Mouse (Mus musculus) liver, adult 2 months (tissue): ENCODE measurements around the gene Hoxd12. TPM values are rescaled to one million over a fixed set of nuclear protein-coding genes. Genes with fewer than 3 reads are reported as not detected.

ENCODE experiments used
- DNase-seq: peaks from one replicate; pipeline ENCODE4 v3.0.0-alpha.2; 2011; ENCODE audit warnings: low read depth, low spot score; ENCODE audit errors: extremely low read depth
- H3K27ac ChIP-seq: fragments of 200-500 bp; replicated peaks from 2 replicates; pipeline ENCODE4 v1.5.1; 2012; ENCODE audit warnings: low read depth, mild to moderate bottlenecking, control low read depth, inconsistent platforms, low read length; ENCODE audit not compliant: insufficient read depth
- H3K27me3 ChIP-seq: fragments of 200-500 bp; 2 replicates; pipeline ENCODE4 v1.6.1; 2012; ENCODE audit warnings: mild to moderate bottlenecking, moderate library complexity, low read length, inconsistent platforms; ENCODE audit not compliant: control insufficient read depth, insufficient read depth
- H3K36me3 ChIP-seq: fragments of 200-500 bp; 2 replicates; pipeline ENCODE4 v1.6.1; 2012; ENCODE audit warnings: low read length, inconsistent platforms; ENCODE audit not compliant: control insufficient read depth, insufficient read depth
- H3K4me1 ChIP-seq: fragments of 200-500 bp; 2 replicates; pipeline ENCODE4 v1.6.1; 2011; ENCODE audit warnings: low read length; ENCODE audit not compliant: control insufficient read depth, insufficient read depth
- H3K4me3 ChIP-seq: fragments of 200-500 bp; 2 replicates; pipeline ENCODE4 v1.5.1; 2011; ENCODE audit warnings: low read depth, mild to moderate bottlenecking, control low read depth, low read length, moderate library complexity; ENCODE audit not compliant: insufficient read depth
- H3K79me2 ChIP-seq: fragments of 200-500 bp; 2 replicates; pipeline ENCODE4 v1.6.1; 2012; ENCODE audit warnings: inconsistent platforms, mild to moderate bottlenecking, low read length, moderate library complexity; ENCODE audit not compliant: control insufficient read depth, insufficient read depth
- H3K9ac ChIP-seq: fragments of 200-500 bp; 2 replicates; pipeline ENCODE4 v1.6.1; 2012; ENCODE audit warnings: low read depth, mild to moderate bottlenecking, control low read depth, inconsistent platforms, low read length
- CTCF ChIP-seq: fragments of 200-500 bp; IDR thresholded peaks from 2 replicates; pipeline ENCODE4 v1.5.1; 2011; ENCODE audit warnings: low read depth, low read length, control low read depth
- POLR2A ChIP-seq: fragments of 200-500 bp; IDR thresholded peaks from 2 replicates; pipeline ENCODE4 v1.6.1; 2011; ENCODE audit warnings: low read length, control low read depth; ENCODE audit not compliant: insufficient read depth; ENCODE audit errors: extremely low read depth
- WGBS: fragments of 180-500 bp; shearing (Covaris S2); methylation state at CpG from one replicate; pipeline ENCODE4 v1.1.7; 2018; 5-methylcytosine and 5-hydroxymethylcytosine counted together
- polyA plus RNA-seq: library from polyadenylated mRNA; depleted of rRNA; stranded (reverse); fragments of >200 nt; gene quantifications from 2 replicates; pipeline ENCODE4 v1.2.3, GENCODE M21; 2012
- total RNA-seq: library from RNA; depleted of rRNA; stranded (reverse); fragments of >200 nt; gene quantifications from 2 replicates; pipeline ENCODE4 v1.2.3, GENCODE M21; 2014

Hoxd12 gene
- total and polyA plus RNA-seq, 2 experiments = not detected

DNA sequence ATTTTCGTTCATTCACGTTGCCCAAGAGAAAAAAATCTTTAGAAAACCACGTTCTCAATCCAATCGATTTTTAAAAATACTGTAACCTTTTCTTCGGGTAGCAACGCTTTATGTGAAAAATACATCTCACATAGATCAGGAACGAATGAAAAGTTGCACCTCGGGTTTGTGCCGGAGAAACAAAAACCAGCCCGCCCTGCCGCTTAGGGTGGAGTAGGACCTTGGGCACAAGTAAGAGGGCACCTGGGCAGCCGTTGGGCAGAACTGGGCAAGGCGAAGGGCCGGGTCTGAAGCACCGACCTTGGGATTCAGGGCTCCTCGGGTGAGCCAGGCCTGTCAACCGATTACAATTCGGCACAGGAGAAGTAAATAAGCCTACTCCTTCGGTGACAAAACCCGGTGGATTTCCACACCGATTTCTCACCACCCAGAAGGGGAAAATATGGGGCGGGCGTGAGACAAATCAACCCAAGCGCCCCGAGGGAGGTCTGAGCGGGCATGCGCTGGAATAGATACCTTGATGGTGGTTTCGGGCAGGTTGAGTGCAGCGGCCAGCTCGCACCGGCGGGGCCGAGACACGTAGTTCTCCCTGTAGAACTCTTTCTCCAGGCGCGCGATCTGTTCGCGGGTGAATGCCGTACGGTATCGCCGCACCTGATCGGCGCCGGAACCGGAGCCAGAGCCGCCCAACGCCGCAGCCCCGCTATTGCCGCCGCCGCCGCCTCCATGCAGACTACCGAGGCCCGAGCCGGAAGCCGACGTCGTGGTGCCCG, 17.4 kb upstream of the Hoxd12 start:
- Histone ChIP-seq H3K36me3 (no peaks in the 10 kb centered on the region), H3K9ac (no peak overlapping the region), H3K27me3 (peaks cover 41% of the 10 kb centered on the region), H3K4me3 (no peak overlapping the region), H3K27ac (no peak overlapping the region), H3K4me1 (no peaks in the 10 kb centered on the region), H3K79me2 (no peaks in the 10 kb centered on the region)
- DNase-seq = no peak
- TF ChIP-seq CTCF (no peak), POLR2A (no peak)
- 4% methylated on average over 62 of the region's 62 CpGs for WGBS

DNA sequence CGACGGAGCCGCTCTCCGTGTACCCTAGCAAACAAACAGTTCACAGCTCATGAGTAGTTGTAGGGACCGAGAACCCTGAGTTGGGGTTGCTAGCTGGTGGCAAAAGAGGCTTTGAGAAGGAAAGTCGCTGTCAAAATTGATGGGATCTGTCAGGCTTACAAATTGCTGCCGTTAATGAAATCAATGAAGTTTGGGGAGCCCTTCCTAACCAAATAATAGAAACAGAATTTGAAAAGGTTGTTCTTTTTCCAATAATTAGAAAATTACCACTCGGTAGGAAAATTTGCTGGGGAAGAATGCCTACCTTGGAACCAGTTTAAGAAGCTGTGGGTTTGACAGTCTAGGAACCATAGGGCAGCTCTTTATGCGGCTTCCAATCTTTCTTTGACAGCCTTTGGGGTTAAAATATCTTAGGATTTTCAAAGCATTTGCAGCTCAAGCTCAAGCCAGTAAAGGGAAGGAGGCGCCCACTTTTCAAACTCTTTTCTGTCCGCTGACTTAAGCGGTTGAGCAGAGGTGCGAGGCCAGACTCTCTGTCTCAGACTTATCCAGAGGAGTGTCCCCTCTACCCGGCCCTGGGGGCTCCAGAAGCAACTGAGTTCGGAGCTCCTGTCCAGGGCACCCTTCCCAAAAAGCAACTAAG, 16.7 kb upstream of the Hoxd12 start:
- Histone ChIP-seq H3K79me2 (no peaks in the 10 kb centered on the region), H3K27me3 (peaks cover 41% of the 10 kb centered on the region), H3K9ac (no peak overlapping the region), H3K4me3 (no peak overlapping the region), H3K4me1 (no peaks in the 10 kb centered on the region), H3K27ac (no peak overlapping the region), H3K36me3 (no peaks in the 10 kb centered on the region)
- 5% methylated on average over 15 of the region's 15 CpGs for WGBS
- no peak for TF ChIP-seq CTCF
- no peak for TF ChIP-seq POLR2A
- no peak for DNase-seq

DNA sequence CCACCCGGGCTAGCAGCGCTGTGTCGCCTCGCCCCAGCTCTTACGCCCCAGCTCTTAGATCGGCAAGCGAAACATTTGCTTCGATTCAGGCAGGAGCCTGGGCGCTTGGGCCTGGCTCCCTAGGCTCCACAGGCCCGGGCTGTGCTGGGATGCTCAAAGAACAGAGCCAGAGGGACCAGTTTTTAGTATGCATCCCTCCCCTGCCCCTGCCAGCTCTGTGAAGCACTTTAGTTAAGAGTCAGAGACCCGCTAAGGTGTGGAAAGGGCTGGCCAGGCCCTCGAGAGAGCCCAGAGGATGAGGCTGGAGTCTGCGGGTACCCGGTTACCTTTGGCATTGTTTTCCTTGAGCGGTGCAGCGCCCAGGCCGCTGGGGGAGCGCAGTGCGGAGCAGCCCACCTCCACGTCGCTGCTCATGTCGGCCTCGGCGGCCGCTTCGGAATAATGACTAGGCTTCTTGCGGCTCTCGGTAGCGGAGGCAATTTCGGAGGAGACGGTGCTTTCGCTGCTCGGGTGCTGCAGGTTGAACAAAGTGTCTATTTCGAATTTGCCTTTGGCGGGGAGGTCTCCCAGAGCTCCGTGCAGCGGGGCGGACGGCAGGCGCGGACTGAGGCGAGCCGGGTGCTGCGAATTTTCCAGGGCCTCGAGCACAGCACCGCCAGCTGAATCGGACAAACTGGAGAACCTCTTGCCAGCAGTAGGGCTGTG, 16.0 kb upstream of the Hoxd12 start:
- H3K4me1 ChIP-seq = no peaks in the 10 kb centered on the region
- no peaks in the 10 kb centered on the region for H3K36me3 ChIP-seq
- TF ChIP-seq POLR2A = no peak
- no peak for TF ChIP-seq CTCF
- no peak overlapping the region for H3K4me3 ChIP-seq
- WGBS = 5% methylated on average over 47 of the region's 47 CpGs
- H3K9ac ChIP-seq = no peak overlapping the region
- H3K27ac ChIP-seq = no peak overlapping the region
- H3K79me2 ChIP-seq = no peaks in the 10 kb centered on the region
- no peak for DNase-seq
- H3K27me3 ChIP-seq = peaks cover 45% of the 10 kb centered on the region

GRCm38 (mm10) chr2:74659507-74660005, 15.3 kb upstream of the Hoxd12 start, which contains the start of gene Evx2:
Gene Evx2, minus strand, starts transcription at chr2:74659557.
- 7% methylated on average over 28 of the region's 28 CpGs for WGBS
- H3K4me1 ChIP-seq = no peaks in the 10 kb centered on the region
- no peak for TF ChIP-seq CTCF
- TF ChIP-seq POLR2A = no peak
- H3K9ac ChIP-seq = no peak within 1 kb of the TSS
- no peak within 1 kb of the TSS for H3K4me3 ChIP-seq
- no peaks in the 10 kb centered on the region for H3K79me2 ChIP-seq
- H3K36me3 ChIP-seq = no peaks in the 10 kb centered on the region
- DNase-seq = no peak
- no peak within 1 kb of the TSS for H3K27ac ChIP-seq
- peaks cover 41% of the 10 kb centered on the region for H3K27me3 ChIP-seq

DNA sequence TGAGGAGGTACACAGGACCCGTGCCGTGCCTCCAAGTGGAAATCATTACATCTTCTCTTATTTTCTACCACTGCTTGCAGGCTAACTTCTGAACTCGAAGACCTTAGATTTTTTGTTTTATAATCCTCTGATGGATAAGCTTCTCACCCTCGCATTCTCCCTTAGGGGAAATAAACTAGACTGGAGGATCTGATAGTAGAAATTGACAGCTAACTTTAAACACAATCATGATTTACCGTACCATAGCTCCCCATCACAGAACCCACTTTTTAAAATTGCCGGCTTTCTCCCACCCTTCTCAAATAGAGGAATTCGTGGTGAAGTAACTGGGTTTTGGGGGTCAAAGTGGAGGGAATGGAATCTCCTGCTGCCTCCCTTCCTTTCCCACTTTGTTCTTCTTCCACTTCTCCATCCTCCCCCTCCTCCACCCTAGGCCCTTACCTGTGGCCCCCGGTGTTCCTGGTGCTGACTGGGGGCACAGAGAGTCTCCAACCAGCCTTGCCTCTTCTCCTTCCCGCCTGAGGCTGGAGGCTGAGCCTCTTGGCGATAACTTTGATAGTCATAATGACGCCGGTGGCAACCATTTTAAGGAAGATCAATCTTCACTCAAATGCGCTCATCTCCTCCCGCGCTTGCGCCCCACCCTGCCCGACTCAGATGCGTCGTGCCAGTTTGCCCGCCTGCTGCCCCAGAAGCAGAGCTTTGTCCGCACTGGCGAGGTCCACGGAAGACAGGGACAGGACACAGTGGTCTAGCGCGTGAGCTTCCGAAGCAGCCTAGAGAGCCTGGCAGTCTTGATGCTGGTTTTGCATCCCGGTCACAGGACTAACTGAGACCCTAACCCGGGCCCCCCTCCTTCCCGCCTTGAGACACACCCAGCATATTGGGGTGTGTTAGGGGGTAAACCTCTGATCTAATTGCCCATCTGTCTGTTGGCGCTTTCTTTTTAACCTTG, 14.1 kb upstream of the Hoxd12 start:
- Histone ChIP-seq H3K4me1 (no peaks in the 10 kb centered on the region), H3K79me2 (no peaks in the 10 kb centered on the region), H3K9ac (no peak overlapping the region), H3K27ac (no peak overlapping the region), H3K27me3 (peaks cover 33% of the 10 kb centered on the region), H3K4me3 (no peak overlapping the region), H3K36me3 (no peaks in the 10 kb centered on the region)
- TF ChIP-seq POLR2A (no peak), CTCF (no peak)
- 9% methylated on average over 30 of the region's 30 CpGs for WGBS
- DNase-seq = no peak
